Mouse (Mus musculus) embryo, embryonic 10.5 days (tissue): ENCODE results near the gene Grb2.

Experiments
- DNase-seq: peaks from one replicate; pipeline ENCODE4 v3.0.0-alpha.2; 2015; ENCODE audit warnings: low spot score

Grb2 gene

GRCm38 (mm10) chr11:115606733-115607132, 101.7 kb downstream of the Grb2 start:
- DNase-seq = no peak

- DNase-seq = no peak
These were observed 104.1 kb downstream of the Grb2 start for GRCm38 (mm10) chr11:115604304-115604696.

- DNase-seq = peak; percentile 89
These were observed 104.7 kb downstream of the Grb2 start, which contains the start of the genes Mrps7 and Gga3 for GRCm38 (mm10) chr11:115603476-115604303. TSS of gene Mrps7 (plus strand) at chr11:115603925. TSS of gene Gga3 (minus strand) at chr11:115604051.

GRCm38 (mm10) chr11:115603128-115603475, 105.3 kb downstream of the Grb2 start:
- peak; percentile 14 for DNase-seq

GRCm38 (mm10) chr11:115601174-115601573, 107.2 kb downstream of the Grb2 start:
- no peak for DNase-seq

GRCm38 (mm10) chr11:115600743-115601142, 107.7 kb downstream of the Grb2 start:
- no peak for DNase-seq

- DNase-seq = no peak
These were observed 108.7 kb downstream of the Grb2 start for GRCm38 (mm10) chr11:115599722-115600121.

GRCm38 (mm10) chr11:115598309-115598708, 110.1 kb downstream of the Grb2 start:
- no peak for DNase-seq

- DNase-seq = no peak
These were observed 113.2 kb downstream of the Grb2 start for GRCm38 (mm10) chr11:115595209-115595608.
